Mouse (Mus musculus): ENCODE measurements at regions not wholly inside any gene's neighbourhood (a gene's known extent, or its start where the extent isn't known, plus 50 kb on each side); places are given as distances from the start of the nearest gene placed in this dataset.
"Not testable (repeated sequence)": the region's sequence is repeated elsewhere in the genome, so short reads cannot be mapped to it uniquely, and the experiment has no call there.

DNA sequence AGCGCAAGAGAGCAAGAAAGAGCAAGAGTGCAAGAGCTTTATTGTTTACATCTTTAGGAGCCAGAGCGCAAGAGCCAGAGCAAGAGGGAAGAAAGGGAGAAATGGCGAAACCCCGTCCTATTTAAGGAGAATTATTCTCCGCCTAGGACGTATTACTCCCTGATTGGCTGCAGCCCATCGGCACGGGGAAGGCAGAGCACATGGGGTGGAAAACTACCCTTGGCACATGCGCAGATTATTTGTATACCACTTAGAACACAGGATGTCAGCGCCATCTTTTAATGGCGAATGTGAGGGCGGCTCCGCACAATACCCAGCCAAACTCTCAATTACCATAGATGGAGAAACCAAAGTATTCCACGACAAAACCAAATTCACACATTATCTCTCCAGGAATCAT, 2464.4 kb upstream of the Pcdh20 start:
- not testable (repeated sequence) for DNase-seq (ENCODE audit: low read depth, low spot score)

DNA sequence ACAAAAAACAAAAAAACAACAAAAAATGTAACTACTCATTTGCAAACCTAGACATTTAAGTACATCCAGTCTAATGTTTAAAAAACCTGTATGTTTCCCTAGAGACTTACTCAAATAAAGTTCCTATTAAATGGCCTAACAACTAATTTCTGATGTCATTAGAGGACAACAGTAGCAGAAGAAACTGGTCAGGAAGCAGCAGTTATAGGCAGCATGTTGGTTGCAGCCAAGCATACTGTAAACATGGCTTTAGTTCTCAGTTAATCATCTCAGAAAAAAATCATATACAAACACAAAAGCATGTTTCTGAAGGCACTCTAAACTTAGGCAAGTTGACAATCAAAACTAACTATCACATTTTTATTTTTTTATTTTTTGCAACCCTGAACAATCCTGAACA, 2434.1 kb upstream of the Pcdh20 start:
- DNase-seq (ENCODE audit: low read depth, low spot score), result no peak

DNA sequence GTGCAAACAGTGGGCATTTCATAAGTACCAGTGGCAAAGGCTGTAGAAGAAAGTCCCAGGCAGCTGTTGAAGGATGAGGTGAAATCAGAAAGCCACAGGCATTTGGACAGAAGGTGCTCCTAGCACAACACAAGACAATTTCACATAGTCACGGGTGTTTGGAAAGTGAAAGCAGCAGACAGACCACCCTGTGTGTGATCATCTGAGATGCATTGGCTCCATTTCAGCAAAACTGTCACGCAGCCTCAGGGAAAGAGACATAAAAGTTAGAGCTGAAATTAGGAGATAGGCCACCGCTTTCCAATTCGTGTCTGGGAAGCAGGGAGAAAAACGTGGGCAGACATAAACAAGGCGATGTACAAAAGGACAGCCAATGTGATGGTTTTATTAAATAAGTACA, 2418.5 kb upstream of the Pcdh20 start:
- DNase-seq (ENCODE audit: low read depth, low spot score), result peak; percentile 12

Measured in brain, adult 2 months (tissue).